Mouse (Mus musculus): Measurements from ENCODE around the gene Tjp1.

Gene Tjp1

GRCm38 (mm10) chr7:65348540-65348939, 179.0 kb downstream of the Tjp1 start:
- no peak for DNase-seq

DNA sequence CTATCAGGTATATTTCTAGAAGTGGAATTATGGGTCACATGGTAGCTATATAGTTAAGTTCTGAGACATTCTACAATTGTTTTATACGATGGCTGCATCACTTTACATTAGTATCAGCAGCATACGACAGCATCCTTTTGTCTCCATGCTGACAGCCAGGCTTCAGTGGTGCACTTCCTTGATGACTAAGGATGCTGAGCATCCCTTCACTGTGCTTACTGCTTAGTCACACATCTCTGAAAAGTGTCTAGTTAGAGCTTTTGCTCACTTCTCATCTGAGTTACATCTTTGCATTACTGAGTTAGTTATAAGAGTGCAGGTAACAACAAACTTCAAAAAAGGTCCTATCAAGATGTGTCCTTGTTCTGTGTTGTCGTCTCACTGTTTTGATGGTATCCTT, 182.3 kb downstream of the Tjp1 start:
- DNase-seq: no peak

GRCm38 (mm10) chr7:65337581-65338270, 189.9 kb downstream of the Tjp1 start:
- no peak for DNase-seq

DNA sequence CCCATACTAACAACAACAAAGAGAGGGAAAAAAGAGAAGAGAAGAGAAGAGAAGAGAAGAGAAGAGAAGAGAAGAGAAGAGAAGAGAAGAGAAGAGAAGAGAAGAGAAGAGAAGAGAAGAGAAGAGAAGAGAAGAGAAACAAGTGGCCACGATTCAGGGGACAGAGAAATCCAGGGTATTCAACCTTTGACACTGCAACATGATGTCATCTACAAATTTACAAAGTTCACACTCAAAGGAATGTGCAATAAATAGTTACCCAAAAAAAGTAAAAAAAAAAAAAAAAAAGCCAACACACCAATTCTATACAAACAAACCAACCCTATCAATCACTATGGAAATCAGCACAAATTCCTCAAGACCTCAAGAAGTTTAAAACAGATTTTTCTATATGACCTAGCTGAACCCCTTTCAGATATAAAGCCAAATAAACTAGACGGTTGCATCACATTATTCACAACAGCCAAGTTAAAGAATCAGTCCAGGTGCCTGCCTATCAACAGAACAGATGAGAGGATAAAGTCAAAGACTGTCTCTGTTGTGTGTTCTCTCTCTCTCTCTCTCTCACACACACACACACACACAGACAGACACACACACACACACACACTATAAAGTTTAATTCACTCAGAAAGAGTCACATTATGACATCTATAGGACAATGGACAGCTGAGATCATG, 194.4 kb downstream of the Tjp1 start:
- DNase-seq: no peak

DNA sequence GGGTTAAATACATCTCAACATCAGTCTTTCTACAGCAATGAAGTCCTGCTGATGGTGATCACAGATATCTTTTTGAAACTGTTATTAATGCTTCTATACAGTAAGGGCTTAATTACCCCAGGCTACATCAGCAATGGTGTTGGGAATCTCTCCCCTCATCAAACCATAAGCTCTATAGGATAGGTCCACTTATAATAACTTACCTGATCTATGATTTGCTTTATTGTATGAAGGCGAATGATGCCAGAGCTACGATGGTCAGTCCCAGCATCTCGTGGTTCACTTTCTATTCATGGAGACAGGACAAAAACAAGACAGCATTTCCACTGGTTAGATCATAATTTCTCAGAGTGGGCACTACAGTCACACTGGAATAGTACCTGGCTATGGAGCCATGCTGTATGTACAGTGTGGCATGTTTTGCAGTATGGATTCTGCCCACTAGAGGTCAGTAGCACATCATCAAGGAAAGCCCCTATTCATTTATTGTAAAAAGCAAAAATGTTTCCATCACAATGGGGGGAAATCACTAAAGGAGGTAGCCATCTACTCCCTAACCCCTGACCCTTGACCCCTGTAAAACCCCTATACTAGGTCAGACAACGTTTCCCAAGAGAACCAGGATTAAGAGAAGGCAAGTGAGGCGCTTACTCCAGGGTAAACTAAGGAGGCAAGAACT, 208.4 kb downstream of the Tjp1 start:
- DNase-seq: peak; percentile 23

- peak; percentile 24 for DNase-seq
Measured at GRCm38 (mm10) chr7:65317418-65317817, 210.2 kb downstream of the Tjp1 start.

GRCm38 (mm10) chr7:65315182-65315581, 212.4 kb downstream of the Tjp1 start:
- DNase-seq: no peak

DNA sequence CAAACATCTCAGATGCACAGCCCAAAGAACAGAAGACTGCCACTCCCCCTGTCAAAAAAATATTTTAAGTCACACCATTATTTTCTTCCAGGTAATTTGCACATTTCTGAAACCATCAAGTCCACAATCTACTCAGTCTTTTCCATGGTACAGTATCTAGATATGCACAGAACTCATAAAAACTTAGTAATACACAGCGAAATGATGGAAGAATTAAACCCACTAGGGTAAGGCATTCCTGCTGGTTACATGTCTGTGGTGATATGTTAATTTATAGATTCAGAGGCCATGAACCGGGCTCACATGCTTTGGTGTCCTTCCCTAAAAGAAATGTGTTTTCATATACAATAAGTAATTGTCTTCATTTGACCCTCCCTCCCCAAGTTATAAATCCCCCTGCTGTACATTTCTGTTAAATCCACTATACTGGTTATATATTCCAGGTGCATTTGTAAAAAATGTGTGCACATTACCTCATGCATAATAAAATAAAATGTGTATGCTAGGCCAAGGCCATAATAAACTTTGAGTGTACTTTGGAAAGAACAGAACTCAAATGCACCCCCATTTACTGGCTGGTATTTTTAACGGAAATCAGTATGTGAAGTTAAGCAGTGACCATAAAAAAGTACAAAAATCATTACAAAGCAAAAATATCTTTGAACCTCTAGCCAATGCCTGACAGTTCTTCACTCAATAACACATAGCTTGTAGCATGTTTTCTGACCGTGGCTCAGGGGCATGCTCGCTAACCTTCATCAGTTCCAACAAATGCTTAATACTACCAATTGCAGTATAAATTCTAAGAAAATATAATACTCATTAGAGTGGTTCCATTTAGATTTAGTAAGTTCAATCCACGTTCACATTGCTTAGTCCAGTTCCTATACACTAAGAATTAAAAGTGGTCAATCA, 230.6 kb downstream of the Tjp1 start:
- DNase-seq: no peak

DNA sequence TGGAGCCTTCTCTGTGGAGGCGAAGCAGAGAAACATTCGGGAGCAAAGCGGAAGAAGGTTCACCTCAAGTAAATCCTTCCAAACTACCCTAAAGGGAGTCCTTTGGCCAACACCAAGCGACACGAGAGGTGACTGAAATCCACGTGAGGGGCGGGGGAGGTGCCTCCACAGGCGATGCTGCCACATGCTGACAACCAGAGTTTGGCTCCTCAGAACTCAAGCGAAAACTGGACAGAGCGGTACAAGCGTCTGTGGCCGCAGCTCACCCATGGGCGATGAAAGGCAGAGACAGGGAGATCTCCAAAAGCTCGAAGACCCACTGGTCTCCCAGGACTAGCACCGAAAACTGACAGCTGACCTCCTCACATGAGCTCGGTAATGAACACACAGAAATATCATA, 244.7 kb downstream of the Tjp1 start:
- no peak for DNase-seq

GRCm38 (mm10) chr7:65281960-65282359, 245.6 kb downstream of the Tjp1 start:
- DNase-seq: no peak

DNA sequence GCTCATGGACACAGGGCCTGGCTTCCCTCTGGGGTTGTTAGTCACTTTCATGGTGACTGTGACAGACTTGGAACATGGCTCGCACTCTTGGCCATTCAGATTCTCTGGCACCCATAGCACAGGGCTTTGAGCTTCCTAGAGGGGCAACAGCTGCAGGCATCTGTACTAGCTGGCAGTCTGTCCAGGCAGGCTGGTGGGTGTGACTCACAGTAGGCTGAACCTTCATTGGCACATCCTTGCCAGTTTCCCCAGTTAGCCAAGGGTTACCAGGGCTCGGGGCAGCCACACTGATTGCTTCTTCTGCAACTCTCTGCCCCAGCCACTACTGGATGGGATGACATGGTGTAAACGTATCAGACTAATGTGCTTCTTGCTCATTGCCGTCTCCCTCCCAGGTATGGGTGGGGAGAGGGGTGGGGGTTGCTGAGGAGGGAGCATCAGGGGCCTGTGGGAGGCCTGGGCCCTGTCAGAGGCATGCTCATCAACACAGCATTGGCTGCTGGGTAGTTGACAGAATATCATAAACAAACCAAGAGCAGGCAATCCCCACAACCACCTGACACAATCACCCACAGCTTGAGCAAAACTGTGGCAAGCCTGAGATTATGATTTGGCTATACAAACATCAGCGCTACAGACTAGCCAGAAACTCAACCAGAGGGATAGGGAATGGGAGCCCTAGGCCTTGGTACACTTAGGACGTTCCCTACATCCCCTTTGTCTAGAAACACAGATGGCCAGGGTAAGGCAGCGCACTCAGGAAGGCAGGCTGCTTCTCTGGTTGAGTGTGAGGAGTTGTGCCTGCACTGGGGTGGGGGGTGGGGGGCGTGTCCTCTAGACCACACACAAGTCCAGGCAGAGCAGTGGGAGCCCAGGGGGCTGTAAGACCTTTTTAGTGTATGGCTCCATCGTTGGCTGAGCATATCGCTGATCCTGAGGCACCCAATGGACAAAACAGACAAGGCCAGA, 246.4 kb downstream of the Tjp1 start:
- DNase-seq: no peak

- no peak for DNase-seq
Measured at GRCm38 (mm10) chr7:65279277-65279676, 248.3 kb downstream of the Tjp1 start.

DNA sequence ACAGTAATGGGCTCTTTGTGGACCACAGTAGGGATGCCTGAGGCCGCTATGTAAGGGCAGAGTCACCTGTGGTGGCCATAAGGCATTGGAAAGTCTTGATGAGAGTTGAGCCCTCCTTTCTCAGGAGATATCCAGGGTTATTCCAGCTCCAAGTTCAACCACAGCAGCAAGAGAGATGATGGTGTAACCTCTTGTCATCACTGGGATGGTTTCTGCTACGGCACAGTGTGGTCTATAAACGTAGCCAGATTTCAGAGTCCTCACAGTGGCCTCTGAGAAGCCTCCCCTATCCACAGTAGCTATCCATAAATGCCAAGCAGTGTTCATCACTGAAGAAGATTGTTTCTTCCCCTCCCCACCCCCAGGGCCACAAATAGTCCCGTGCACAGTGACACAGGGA, 251.8 kb downstream of the Tjp1 start:
- no peak for DNase-seq

DNA sequence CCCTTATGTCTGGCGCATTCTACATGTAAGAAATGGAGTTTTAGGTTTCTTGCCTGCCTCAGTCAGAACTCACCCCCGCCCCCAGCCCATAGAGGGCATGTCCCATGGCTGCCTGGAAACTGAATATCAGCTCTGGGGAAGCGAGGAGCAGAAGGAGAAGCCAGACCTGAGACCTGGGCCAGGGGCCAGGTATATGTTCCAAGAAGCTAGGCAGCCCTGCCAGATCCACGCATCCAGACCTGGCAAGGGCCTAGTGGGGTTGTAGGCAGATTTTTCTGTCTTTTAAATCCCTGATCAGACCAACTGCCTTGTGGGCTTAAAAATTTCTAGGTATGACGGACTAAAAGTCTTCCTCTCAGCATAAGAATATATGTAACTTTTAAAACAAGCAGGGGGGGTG, 253.4 kb downstream of the Tjp1 start:
- no peak for DNase-seq

- no peak for DNase-seq
Measured at GRCm38 (mm10) chr7:65249656-65250055, 277.9 kb downstream of the Tjp1 start.

Data from thymus, postnatal 25 days (tissue).